Mouse (Mus musculus) MEL (cell line): ENCODE results near the gene Zfp146. TPM values are rescaled to one million over a fixed set of nuclear protein-coding genes. Genes with fewer than 3 reads are reported as not detected.

Experiments
- DNase-seq: peaks from one replicate; pipeline ENCODE4 v3.0.0; 2011; ENCODE audit warnings: low read depth, low spot score
- H3K27ac ChIP-seq: 2 replicates; pipeline ENCODE4 v1.5.1; 2012; ENCODE audit warnings: low read depth, mild to moderate bottlenecking, control low read depth, low read length, moderate library complexity; ENCODE audit not compliant: control insufficient read depth
- H3K27me3 ChIP-seq, 2 experiments: fragments of 150-350 bp in 1 of 2; sonication (generic) in 1 of 2; 2 replicates each; pipeline ENCODE4 v1.6.1; 2012; ENCODE audit warnings: low read length in 2 of 2, mild to moderate bottlenecking in 2 of 2, improper control_type of control experiment in 1 of 2, moderate library complexity in 1 of 2; ENCODE audit not compliant: insufficient read depth in 2 of 2, control insufficient read depth in 1 of 2
- H3K36me3 ChIP-seq, 2 experiments: 2 replicates each; pipeline ENCODE4 v1.6.1; 2012 to 2014; ENCODE audit warnings: low read length in 2 of 2, improper control_type of control experiment in 1 of 2, inconsistent platforms in 1 of 2, mild to moderate bottlenecking in 1 of 2; ENCODE audit not compliant: insufficient read depth in 2 of 2, control insufficient read depth in 1 of 2
- H3K4me1 ChIP-seq, 2 experiments: fragments of 150-350 bp in 1 of 2; sonication (generic) in 1 of 2; 2 replicates each; pipeline ENCODE4 v1.6.1; 2012; ENCODE audit warnings: low read length in 2 of 2, improper control_type of control experiment in 1 of 2, mild to moderate bottlenecking in 1 of 2; ENCODE audit not compliant: insufficient read depth in 2 of 2, control insufficient read depth in 1 of 2
- H3K4me3 ChIP-seq, 2 experiments: fragments of 150-350 bp in 1 of 2; sonication (generic) in 1 of 2; 2 replicates each; pipeline ENCODE4 v1.5.1; 2012; ENCODE audit warnings: low read depth in 2 of 2, low read length in 2 of 2, mild to moderate bottlenecking in 2 of 2, moderate library complexity in 2 of 2, control low read depth in 1 of 2, improper control_type of control experiment in 1 of 2; ENCODE audit not compliant: control insufficient read depth in 1 of 2, insufficient read depth in 1 of 2
- H3K79me2 ChIP-seq: 2 replicates; pipeline ENCODE4 v1.6.1; 2012; ENCODE audit warnings: mild to moderate bottlenecking, low read length, moderate library complexity; ENCODE audit not compliant: control insufficient read depth, poor library complexity, insufficient read depth
- H3K9ac ChIP-seq: 2 replicates; pipeline ENCODE4 v1.6.1; 2012; ENCODE audit warnings: low read depth, mild to moderate bottlenecking, control low read depth, low read length, moderate library complexity; ENCODE audit not compliant: control insufficient read depth, poor library complexity, severe bottlenecking
- H3K9me3 ChIP-seq: fragments of 150-350 bp; sonication (generic); replicated peaks from 2 replicates; pipeline ENCODE4 v1.6.1; 2012; ENCODE audit warnings: mild to moderate bottlenecking, low read length, improper control_type of control experiment, moderate library complexity; ENCODE audit not compliant: insufficient read depth
- CHD1 ChIP-seq: IDR thresholded peaks from 2 replicates; pipeline ENCODE4 v1.6.1; 2012; ENCODE audit warnings: low read depth, mild to moderate bottlenecking, inconsistent platforms, low read length, improper control_type of control experiment
- CHD2 ChIP-seq: IDR thresholded peaks from 2 replicates; pipeline ENCODE4 v1.6.1; 2011; ENCODE audit warnings: low read length, improper control_type of control experiment
- CTCF ChIP-seq, 3 experiments: IDR thresholded peaks in 2 of 3; conservative IDR thresholded peaks in 1 of 3; 2 replicates each; pipeline ENCODE4 v1.5.1; 2011 to 2012; ENCODE audit warnings: low read length in 3 of 3, low read depth in 2 of 3, mild to moderate bottlenecking in 2 of 3, improper control_type of control experiment in 1 of 3, inconsistent platforms in 1 of 3, mixed read lengths in 1 of 3, moderate library complexity in 1 of 3; ENCODE audit not compliant: control insufficient read depth in 1 of 3, insufficient read depth in 1 of 3, poor library complexity in 1 of 3, severe bottlenecking in 1 of 3
- E2F4 ChIP-seq: IDR thresholded peaks from 2 replicates; pipeline ENCODE4 v1.6.1; 2011; ENCODE audit warnings: low read depth, low read length, improper control_type of control experiment, borderline replicate concordance
- EP300 ChIP-seq, 2 experiments: IDR thresholded peaks; 2 replicates each; pipeline ENCODE4 v1.6.1; 2011; ENCODE audit warnings: improper control_type of control experiment in 2 of 2, low read length in 2 of 2, low read depth in 1 of 2, mild to moderate bottlenecking in 1 of 2
- ETS1 ChIP-seq: IDR thresholded peaks from 2 replicates; pipeline ENCODE4 v1.6.1; 2012; ENCODE audit warnings: low read depth, mild to moderate bottlenecking, inconsistent platforms, low read length, improper control_type of control experiment, moderate library complexity
- GABPA ChIP-seq: IDR thresholded peaks from 2 replicates; pipeline ENCODE4 v1.6.1; 2012; ENCODE audit warnings: low read depth, mild to moderate bottlenecking, inconsistent platforms, low read length, improper control_type of control experiment, moderate library complexity
- GATA1 ChIP-seq: IDR thresholded peaks from 2 replicates; pipeline ENCODE4 v1.6.1; 2011; ENCODE audit warnings: low read depth, low read length, improper control_type of control experiment
- HCFC1 ChIP-seq: IDR thresholded peaks from 2 replicates; pipeline ENCODE4 v1.6.1; 2012; ENCODE audit warnings: low read depth, mild to moderate bottlenecking, inconsistent platforms, low read length, improper control_type of control experiment, moderate library complexity
- JUND ChIP-seq: IDR thresholded peaks from 2 replicates; pipeline ENCODE4 v1.6.1; 2011; ENCODE audit warnings: low read depth, mild to moderate bottlenecking, improper control_type of control experiment, low read length
- MAFK ChIP-seq: IDR thresholded peaks from 2 replicates; pipeline ENCODE4 v1.6.1; 2011; ENCODE audit warnings: low read depth, mild to moderate bottlenecking, low read length, improper control_type of control experiment, borderline replicate concordance
- MAZ ChIP-seq: IDR thresholded peaks from 2 replicates; pipeline ENCODE4 v1.6.1; 2012; ENCODE audit warnings: low read depth, mild to moderate bottlenecking, inconsistent platforms, low read length, improper control_type of control experiment
- MEF2A ChIP-seq: IDR thresholded peaks from 2 replicates; pipeline ENCODE4 v1.6.1; 2014; ENCODE audit warnings: low read depth, mild to moderate bottlenecking, inconsistent platforms, low read length, improper control_type of control experiment; ENCODE audit not compliant: poor library complexity, insufficient replicate concordance, severe bottlenecking; ENCODE audit errors: extremely low read depth
- MXI1 ChIP-seq: IDR thresholded peaks from 2 replicates; pipeline ENCODE4 v1.6.1; 2011; ENCODE audit warnings: mild to moderate bottlenecking, low read depth, low read length, improper control_type of control experiment
- MYB ChIP-seq: IDR thresholded peaks from 2 replicates; pipeline ENCODE4 v1.6.1; 2011; ENCODE audit warnings: mild to moderate bottlenecking, low read depth, low read length, improper control_type of control experiment
- MYC ChIP-seq: IDR thresholded peaks from 2 replicates; pipeline ENCODE4 v1.6.1; 2011; ENCODE audit warnings: low read depth, mild to moderate bottlenecking, low read length, improper control_type of control experiment, moderate library complexity
- NELFE ChIP-seq: IDR thresholded peaks from 2 replicates; pipeline ENCODE4 v1.6.1; 2011; ENCODE audit warnings: low read depth, low read length, improper control_type of control experiment
- POLR2A ChIP-seq, 2 experiments: IDR thresholded peaks; 2 replicates each; pipeline ENCODE4 v1.6.1; 2011 to 2012; ENCODE audit warnings: low read length in 2 of 2, mild to moderate bottlenecking in 2 of 2, control low read depth in 1 of 2, improper control_type of control experiment in 1 of 2, low read depth in 1 of 2, moderate library complexity in 1 of 2; ENCODE audit not compliant: control insufficient read depth in 1 of 2, insufficient read depth in 1 of 2, poor library complexity in 1 of 2
- POLR2AphosphoS5 ChIP-seq: IDR thresholded peaks from 2 replicates; pipeline ENCODE4 v1.6.1; 2012; ENCODE audit warnings: low read depth, borderline replicate concordance, mild to moderate bottlenecking, inconsistent platforms, low read length, moderate library complexity, mixed read lengths
- RCOR1 ChIP-seq: IDR thresholded peaks from 2 replicates; pipeline ENCODE4 v1.6.1; 2012; ENCODE audit warnings: low read depth, mild to moderate bottlenecking, inconsistent platforms, low read length, improper control_type of control experiment
- SIN3A ChIP-seq: IDR thresholded peaks from 2 replicates; pipeline ENCODE4 v1.6.1; 2012; ENCODE audit warnings: low read length, improper control_type of control experiment, inconsistent platforms
- SMC3 ChIP-seq: IDR thresholded peaks from 2 replicates; pipeline ENCODE4 v1.6.1; 2011; ENCODE audit warnings: low read depth, low read length, improper control_type of control experiment
- TBP ChIP-seq: IDR thresholded peaks from 2 replicates; pipeline ENCODE4 v1.8.0; 2011; ENCODE audit warnings: low read depth, low read length, improper control_type of control experiment
- TCF12 ChIP-seq: IDR thresholded peaks from 2 replicates; pipeline ENCODE4 v1.6.1; 2014; ENCODE audit warnings: low read depth, mild to moderate bottlenecking, inconsistent platforms, low read length, improper control_type of control experiment, moderate library complexity
- USF1 ChIP-seq: IDR thresholded peaks from 2 replicates; pipeline ENCODE4 v1.6.1; 2014; ENCODE audit warnings: low read depth, mild to moderate bottlenecking, inconsistent platforms, low read length, improper control_type of control experiment, moderate library complexity
- USF2 ChIP-seq, 2 experiments: IDR thresholded peaks; 2 replicates each; pipeline ENCODE4 v1.6.1; 2011 to 2012; ENCODE audit warnings: improper control_type of control experiment in 2 of 2, low read length in 2 of 2, borderline replicate concordance in 1 of 2, inconsistent platforms in 1 of 2, low read depth in 1 of 2, mild to moderate bottlenecking in 1 of 2; ENCODE audit not compliant: insufficient read depth in 1 of 2
- ZC3H11A ChIP-seq: IDR thresholded peaks from 2 replicates; pipeline ENCODE4 v1.6.1; 2012; ENCODE audit warnings: low read depth, mild to moderate bottlenecking, inconsistent platforms, low read length, improper control_type of control experiment
- ZKSCAN1 ChIP-seq: IDR thresholded peaks from 2 replicates; pipeline ENCODE4 v1.6.1; 2012; ENCODE audit warnings: low read depth, mild to moderate bottlenecking, inconsistent platforms, low read length, improper control_type of control experiment, moderate library complexity
- ZMIZ1 ChIP-seq: IDR thresholded peaks from 2 replicates; pipeline ENCODE4 v1.6.1; 2012; ENCODE audit warnings: low read depth, mild to moderate bottlenecking, inconsistent platforms, low read length, improper control_type of control experiment, moderate library complexity
- ZNF384 ChIP-seq: IDR thresholded peaks from 2 replicates; pipeline ENCODE4 v1.6.1; 2012; ENCODE audit warnings: low read depth, mild to moderate bottlenecking, inconsistent platforms, low read length, improper control_type of control experiment
- polyA plus RNA-seq, 2 experiments: library from polyadenylated mRNA; stranded (reverse) in 1 of 2; unstranded in 1 of 2; fragments of >175 nt in 1 of 2; fragments of >200 nt in 1 of 2; gene quantifications; 2 replicates each; pipeline versions ENCODE4 v1.2.1 to v1.2.4; 2012; ENCODE audit warnings: low replicate concordance in 2 of 2, low read depth in 1 of 2; ENCODE audit not compliant: insufficient read length in 2 of 2, insufficient read depth in 1 of 2, missing spikeins in 1 of 2
- total RNA-seq: library from RNA; depleted of rRNA; stranded (reverse); fragments of 300-350 nt; gene quantifications from 2 replicates; pipeline ENCODE4 v1.2.3, GENCODE M21; 2012

The Zfp146 gene
- total and polyA plus RNA-seq, 3 experiments: 35.5 to 38.9 TPM; not detected in 1

GRCm38 (mm10) chr7:30184641-30185348 is 15.2 kb upstream of the Zfp146 start:
- no peaks in the 10 kb centered on the region for H3K27me3 ChIP-seq
- peak overlapping the region; percentile 40 to 41; a peak in 2 of 4 replicates for H3K4me3 ChIP-seq
- no peak for TF ChIP-seq MEF2A
- no peak for TF ChIP-seq CHD1
- TF ChIP-seq TBP: no peak
- no peak for TF ChIP-seq MXI1
- TF ChIP-seq E2F4: no peak
- DNase-seq: no peak
- H3K9ac ChIP-seq: peak overlapping the region; percentile 45; the same call in 1 of the 2 replicates
- peaks cover 0 to 3% of the 10 kb centered on the region in 2 experiments; a peak in 3 of 4 replicates for H3K36me3 ChIP-seq
- H3K79me2 ChIP-seq: no peaks in the 10 kb centered on the region
- no peak overlapping the region for H3K27ac ChIP-seq
- H3K9me3 ChIP-seq: no peaks in the 10 kb centered on the region
- H3K4me1 ChIP-seq: peaks cover 0 to 4% of the 10 kb centered on the region in 2 experiments; a peak in 1 of 4 replicates

GRCm38 (mm10) chr7:30183879-30184289 is 14.3 kb upstream of the Zfp146 start, which contains the start of gene Cox7a1:
Cox7a1 (plus strand) TSS chr7:30184144.
- Histone ChIP-seq H3K4me3 (peak within 1 kb of the TSS; percentile 40 to 41; a peak in 3 of 4 replicates), H3K9ac (peak within 1 kb of the TSS; percentile 45), H3K9me3 (no peaks in the 10 kb centered on the region), H3K36me3 (peaks cover 0 to 3% of the 10 kb centered on the region in 2 experiments; a peak in 3 of 4 replicates), H3K79me2 (no peaks in the 10 kb centered on the region), H3K4me1 (peaks cover 0 to 4% of the 10 kb centered on the region in 2 experiments; a peak in 1 of 4 replicates), H3K27me3 (no peaks in the 10 kb centered on the region), H3K27ac (0 out of 2 replicates have a peak within 1 kb of the TSS, but pooled peaks have one; percentile 9)
- peak; percentile 97 for DNase-seq
- TF ChIP-seq MYC (no peak), MAFK (no peak), SIN3A (peak; percentile 64), RCOR1 (peak; percentile 60; the same call in 1 of the 2 replicates), USF1 (no peak), ZKSCAN1 (no peak), GATA1 (peak; percentile 99), USF2 (IDR thresholded peaks at IDR 0.05; ENCODE audit: borderline replicate concordance in 1 of 2, insufficient read depth in 1 of 2, low read depth in 1 of 2, low read length in 2 of 2) (no peak), ETS1 (peak; percentile 80), ZNF384 (peak; percentile 28; the same call in 1 of the 2 replicates), POLR2A (IDR thresholded peaks at IDR 0.05; ENCODE audit: control insufficient read depth in 1 of 2, insufficient read depth in 1 of 2, low read depth in 1 of 2, low read length in 2 of 2, poor library complexity in 1 of 2) (peak in 1 of 2 experiments; percentile 70; a peak in 2 of 4 replicates), JUND (no peak), ZMIZ1 (0 out of 2 replicates have a peak, but pooled peaks have one; percentile 40), EP300 (IDR thresholded peaks at IDR 0.05; ENCODE audit: low read depth in 1 of 2, low read length in 2 of 2) (peak; percentile 66 to 73), ZC3H11A (no peak), POLR2AphosphoS5 (no peak), CTCF (IDR thresholded peaks at IDR 0.05 in 2 of 3, conservative IDR thresholded peaks at IDR 0.05 in 1 of 3; ENCODE audit: control insufficient read depth in 1 of 3, insufficient read depth in 1 of 3, low read depth in 2 of 3, low read length in 3 of 3, poor library complexity in 1 of 3, severe bottlenecking in 1 of 3) (no peak), MAZ (no peak), MXI1 (0 out of 2 replicates have a peak, but pooled peaks have one; percentile 25), NELFE (no peak), CHD2 (no peak), MYB (no peak), GABPA (no peak), TCF12 (peak; percentile 37; the same call in 1 of the 2 replicates), SMC3 (no peak), HCFC1 (peak; percentile 34; the same call in 1 of the 2 replicates)
